Mouse (Mus musculus) megakaryocyte, adult 5-6 weeks (primary cell): ENCODE measurements around the gene Arhgef17. TPM values are rescaled to one million over a fixed set of nuclear protein-coding genes. Genes with fewer than 3 reads are reported as not detected.
"Not testable (repeated sequence)": the region's sequence is repeated elsewhere in the genome, so short reads cannot be mapped to it uniquely, and the experiment has no call there.

Source experiments
- ATAC-seq: 2 replicates; pipeline ENCODE4 v1.8.0; 2016; ENCODE audit warnings: mild to moderate bottlenecking, inconsistent platforms; ENCODE audit not compliant: poor library complexity, severe bottlenecking
- total RNA-seq, 2 experiments: library from RNA; stranded (forward) in 1 of 2; stranded (reverse) in 1 of 2; fragments of 153-499, 151-499 nt in 1 of 2; fragments of 221-1000, 200-1000 nt in 1 of 2; gene quantifications; 2 replicates each; pipeline versions ENCODE4 v1.2.3 to v1.2.4; 2015 to 2017

The Arhgef17 gene
- total RNA-seq, 2 experiments from 2014 or later: 0.09 TPM; not detected in 1

DNA sequence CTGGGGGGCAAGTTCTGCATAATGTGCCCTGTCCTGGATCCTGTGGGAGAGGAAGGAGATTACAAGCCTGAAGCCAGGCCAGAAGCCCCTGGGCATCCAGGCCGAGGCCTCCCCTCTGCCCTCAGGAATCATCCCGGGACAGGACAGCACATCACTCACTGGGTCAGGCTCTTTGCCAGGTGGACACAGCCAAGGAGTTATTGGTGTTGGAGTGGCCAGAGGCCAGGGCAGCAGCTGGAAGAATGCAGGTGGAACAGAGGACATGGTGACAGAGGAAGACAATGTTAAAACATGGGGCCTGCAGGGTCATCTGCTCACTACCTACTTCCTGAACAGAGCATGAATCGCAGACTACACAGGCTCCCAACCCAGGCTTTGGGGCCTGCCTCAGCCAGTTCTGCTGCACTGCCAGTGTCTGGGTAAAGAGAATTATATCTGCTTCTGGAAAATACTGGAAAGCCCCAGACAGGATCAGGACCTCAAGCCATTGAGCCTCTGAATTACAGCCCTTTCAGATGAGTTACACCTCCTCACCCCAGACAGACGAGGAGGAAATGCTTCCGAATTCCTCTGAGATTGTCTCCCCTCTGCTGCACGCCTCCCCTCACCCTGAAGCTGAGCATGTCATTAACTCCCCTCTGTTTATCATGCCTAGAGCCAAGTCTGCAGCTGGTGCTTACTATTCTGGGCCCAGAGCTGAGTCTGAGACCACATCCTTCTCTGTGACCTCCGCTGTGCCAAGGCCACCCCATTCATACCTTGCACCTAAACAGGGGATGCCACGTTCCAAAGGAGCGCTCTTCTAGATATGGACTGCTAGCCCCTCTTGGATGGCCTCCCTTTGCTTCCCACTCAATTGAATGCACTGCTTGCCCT, 80.2 kb downstream of the Arhgef17 start:
- ATAC-seq: no peak

DNA sequence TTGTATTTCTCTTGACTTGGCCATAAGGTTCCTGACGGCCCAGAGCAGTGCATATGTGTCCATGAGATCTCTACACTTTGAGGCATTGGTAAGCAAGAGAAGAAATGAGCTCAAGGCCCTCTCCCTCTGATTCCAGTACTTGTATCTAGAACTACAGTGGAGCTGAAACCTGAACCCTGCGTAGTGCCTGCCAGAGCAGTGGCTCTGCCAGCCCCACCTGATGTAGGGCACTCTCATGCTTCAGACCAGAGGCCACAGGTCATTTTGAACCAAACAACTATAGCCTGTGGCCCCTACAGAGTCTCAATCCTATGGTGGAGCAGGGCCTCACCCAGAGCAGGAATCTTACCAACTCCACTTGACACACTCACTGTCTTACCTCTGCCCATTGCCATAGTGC, 82.4 kb downstream of the Arhgef17 start:
- no peak for ATAC-seq

DNA sequence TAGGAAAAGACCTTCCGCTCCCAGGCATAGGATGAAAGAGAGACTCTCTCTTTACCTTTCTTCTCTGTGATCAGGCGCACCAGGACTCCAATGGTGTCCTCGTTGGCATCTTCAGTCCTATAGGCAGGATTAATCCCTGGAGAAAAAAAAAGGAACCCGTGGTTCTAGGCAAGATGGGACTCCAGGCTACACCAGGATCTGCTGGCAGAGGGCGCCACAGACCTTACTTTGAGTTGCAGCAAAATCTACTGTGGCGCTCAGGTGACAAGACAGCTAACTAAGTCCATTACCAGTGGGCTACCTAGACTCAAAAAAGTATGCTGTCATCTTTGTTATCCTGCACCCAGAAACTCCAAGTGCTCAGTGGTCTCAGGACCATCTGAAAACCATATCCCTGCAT, 83.2 kb downstream of the Arhgef17 start:
- 0 out of 2 replicates have a peak, but pooled peaks have one; percentile 33 for ATAC-seq

GRCm38 (mm10) chr7:100847131-100847530, 84.8 kb downstream of the Arhgef17 start:
- no peak for ATAC-seq

DNA sequence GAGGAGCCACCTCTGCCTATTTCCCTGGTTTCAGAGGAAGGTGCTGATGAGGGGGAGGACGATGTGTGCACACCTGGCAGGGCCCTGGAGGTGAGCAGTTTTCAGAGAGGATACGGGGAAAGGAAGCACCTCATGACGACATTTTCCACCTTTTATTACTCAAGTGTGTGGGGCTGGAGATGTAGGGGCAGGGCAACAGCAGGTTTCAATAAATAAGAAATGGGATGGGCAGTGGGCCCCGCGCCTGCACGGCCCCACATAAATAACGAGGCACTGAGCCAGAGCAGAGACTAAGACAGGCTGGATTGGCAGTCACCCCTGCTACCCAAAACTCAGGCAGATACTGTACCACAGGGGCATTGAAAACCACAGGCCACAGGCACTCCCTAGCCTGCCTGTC, 85.9 kb downstream of the Arhgef17 start:
- ATAC-seq: not testable (repeated sequence)

GRCm38 (mm10) chr7:100845412-100845811, 86.5 kb downstream of the Arhgef17 start:
- ATAC-seq: peak; percentile 93

DNA sequence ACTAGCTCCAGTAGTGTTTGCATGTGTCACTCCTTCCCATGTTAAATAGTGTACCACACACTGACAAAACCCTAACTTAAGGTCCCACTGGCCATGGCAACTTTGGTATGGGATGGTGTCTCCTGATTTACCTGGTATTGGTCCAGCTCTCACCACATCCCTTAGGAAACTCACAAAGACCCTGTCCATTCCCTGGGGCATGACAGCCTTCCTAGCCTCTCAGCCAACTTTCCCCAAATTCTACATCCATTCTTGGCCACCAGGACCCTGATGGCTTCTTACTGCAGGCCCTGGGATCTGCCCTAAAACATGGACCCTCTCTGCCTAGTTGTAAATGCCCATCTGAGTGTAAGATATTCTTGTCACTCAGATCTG, 86.9 kb downstream of the Arhgef17 start:
- no peak; the same call in 1 of the 2 replicates for ATAC-seq

GRCm38 (mm10) chr7:100844385-100845025, 87.4 kb downstream of the Arhgef17 start:
- ATAC-seq: no peak

- 0 out of 2 replicates have a peak, but pooled peaks have one; percentile 11 for ATAC-seq
These were observed 88.0 kb downstream of the Arhgef17 start for GRCm38 (mm10) chr7:100843866-100844265.

DNA sequence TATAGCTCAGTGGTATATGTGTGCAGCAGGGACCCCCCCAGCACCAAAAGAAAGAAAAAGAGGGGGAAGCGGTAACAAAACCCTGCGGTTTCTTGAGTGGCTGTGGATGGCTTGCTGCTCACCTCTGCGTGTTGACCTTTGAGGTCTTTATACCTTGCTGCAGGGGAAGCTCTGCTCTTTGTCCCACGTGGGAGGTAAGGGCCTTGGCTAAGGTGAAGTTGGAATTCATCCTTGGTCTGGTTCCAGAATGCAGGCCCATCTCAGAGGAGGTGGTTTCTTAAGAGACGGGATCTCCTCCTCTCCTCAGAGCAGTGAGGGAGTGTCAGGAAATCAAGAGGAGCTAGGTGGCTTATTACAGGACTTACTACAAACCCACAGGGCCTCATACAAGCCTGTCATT, 89.7 kb downstream of the Arhgef17 start:
- no peak for ATAC-seq

DNA sequence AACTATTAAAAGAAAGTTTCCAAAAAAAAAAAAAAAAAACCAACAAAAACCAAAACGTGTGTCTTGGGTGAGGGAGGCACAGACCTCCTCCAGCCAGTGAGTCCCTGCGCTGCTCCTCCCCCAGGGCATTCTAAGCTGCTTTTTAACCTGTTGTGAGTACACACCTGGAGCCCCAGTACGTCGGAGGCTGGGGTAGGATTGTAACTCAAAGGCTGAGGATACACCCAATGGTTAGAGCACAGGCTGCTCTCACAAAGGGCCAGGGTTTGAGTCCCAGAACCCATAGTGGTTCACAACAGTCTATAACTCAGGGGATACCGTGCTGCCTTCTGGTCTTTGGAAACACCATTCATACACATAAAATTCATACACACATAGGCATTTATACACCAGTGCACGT, 90.3 kb downstream of the Arhgef17 start:
- no peak for ATAC-seq

DNA sequence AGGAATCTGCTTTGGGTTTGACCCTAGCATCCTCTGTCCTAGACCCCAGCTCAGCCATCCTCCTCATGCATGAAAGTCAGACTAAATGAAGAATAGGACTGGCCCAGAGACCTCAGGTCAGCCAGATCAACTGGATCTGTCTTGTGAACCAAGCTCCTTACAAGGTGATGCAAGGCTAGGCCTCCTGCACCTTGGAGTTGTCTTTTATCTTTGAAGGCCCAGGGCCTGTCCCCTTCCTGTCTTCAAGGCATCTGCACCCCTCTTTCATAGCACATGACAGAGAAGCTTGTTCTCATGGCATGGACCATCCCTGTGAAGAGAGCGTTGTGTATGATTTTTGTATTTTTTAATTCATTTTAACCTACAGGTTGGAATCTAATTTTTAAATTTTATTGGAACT, 91.0 kb downstream of the Arhgef17 start:
- ATAC-seq: no peak

DNA sequence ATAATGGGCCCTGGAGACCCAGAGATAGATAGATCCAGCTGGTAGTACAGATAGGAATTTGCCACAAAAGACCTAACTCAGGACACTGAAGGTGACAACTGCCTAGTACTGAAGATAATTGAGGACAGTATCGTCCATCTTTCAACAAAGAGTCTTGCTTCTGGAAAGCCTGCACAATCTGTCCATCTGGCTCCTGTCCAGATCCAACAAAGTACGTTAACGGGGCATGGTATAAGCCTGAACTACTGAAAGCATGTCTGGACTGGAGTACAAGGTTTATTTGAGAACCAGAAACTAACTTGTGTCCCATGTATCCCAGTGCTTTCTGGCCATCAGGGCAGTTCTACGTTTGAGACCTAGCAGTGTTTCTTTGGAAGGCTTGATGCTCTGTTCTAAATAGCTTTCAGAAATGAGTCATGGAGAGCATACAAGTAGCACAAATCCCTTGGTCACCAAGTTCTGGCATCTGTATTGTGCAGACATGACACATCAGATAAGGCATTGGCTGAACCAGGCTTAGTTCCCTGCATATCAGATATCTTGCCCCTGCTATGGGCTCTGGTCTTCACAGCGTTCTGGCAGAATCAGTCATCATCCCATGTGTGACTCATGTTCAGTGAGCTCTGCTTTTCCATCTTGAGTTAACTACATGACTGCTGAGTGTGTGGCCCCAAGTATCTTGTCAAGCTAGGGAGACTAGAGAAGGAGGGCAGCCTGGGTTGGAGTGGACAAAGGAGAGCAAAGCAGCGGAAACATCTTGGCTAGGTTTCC, 92.1 kb downstream of the Arhgef17 start:
- no peak for ATAC-seq

GRCm38 (mm10) chr7:100837701-100838100, 94.2 kb downstream of the Arhgef17 start:
- no peak for ATAC-seq

- no peak for ATAC-seq
These were observed 95.2 kb downstream of the Arhgef17 start for GRCm38 (mm10) chr7:100836657-100837056.

GRCm38 (mm10) chr7:100835711-100836110, 96.2 kb downstream of the Arhgef17 start:
- no peak for ATAC-seq

GRCm38 (mm10) chr7:100835168-100835567, 96.7 kb downstream of the Arhgef17 start:
- no peak for ATAC-seq

DNA sequence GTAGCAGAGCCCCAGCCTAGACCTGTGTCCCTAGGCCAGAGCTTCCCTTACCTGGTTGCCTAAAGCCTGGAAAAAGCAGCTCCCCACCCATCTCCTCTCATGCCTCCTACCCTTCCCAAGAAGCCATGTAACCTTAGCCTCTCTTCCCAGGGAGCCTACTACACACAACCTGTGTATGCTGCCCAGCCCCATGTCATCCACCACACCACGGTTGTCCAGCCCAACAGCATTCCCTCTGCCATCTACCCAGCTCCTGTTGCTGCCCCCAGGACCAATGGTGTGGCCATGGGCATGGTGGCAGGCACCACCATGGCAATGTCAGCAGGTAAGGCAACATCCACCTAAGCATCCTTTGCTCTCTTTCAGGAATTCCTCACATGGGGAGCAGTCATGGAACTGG, 98.0 kb downstream of the Arhgef17 start:
- no peak for ATAC-seq

GRCm38 (mm10) chr7:100828549-100828948, 103.4 kb downstream of the Arhgef17 start:
- ATAC-seq: no peak

DNA sequence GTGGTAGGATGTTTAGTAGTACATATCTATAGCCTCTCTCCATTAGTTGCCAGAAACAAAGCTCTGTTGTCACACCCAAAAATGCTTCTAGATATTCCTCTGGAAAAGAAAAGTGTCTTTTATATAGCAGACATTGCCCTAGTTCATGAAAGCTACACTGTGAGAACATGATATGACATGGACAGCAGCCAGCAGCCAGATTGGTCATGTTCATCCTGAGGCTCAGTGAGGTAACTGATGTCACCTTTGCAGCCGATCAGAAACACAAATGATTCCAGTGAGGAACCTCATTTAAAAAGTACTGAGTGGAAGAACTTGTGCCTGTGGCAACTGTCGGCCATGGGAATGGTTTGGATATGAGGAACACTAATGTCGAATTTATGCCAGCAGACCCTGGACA, 107.2 kb downstream of the Arhgef17 start:
- ATAC-seq: no peak
